Mouse (Mus musculus) liver, embryonic 14.5 days (tissue): ENCODE results near the gene Lrrc27. TPM values are rescaled to one million over a fixed set of nuclear protein-coding genes. Genes with fewer than 3 reads are reported as not detected.

ENCODE experiments used
- ATAC-seq: fragments of 200-750 bp; cut with Nextera tagmentation; 2 replicates; pipeline ENCODE4 v1.8.0; 2017; ENCODE audit warnings: moderate number of reproducible peaks, mild to moderate bottlenecking, moderate library complexity; ENCODE audit not compliant: insufficient read depth
- DNase-seq, 3 experiments: peaks; one replicate each; pipeline ENCODE4 v3.0.0-alpha.2; 2012 to 2013; ENCODE audit warnings: low read depth in 3 of 3, low spot score in 3 of 3
- H3K27ac ChIP-seq: fragments of 300-500 bp; sonication (generic); 2 replicates; pipeline ENCODE4 v1.5.1; 2014; ENCODE audit warnings: moderate library complexity, mild to moderate bottlenecking, control low read depth, inconsistent platforms
- H3K27me3 ChIP-seq: fragments of 300-500 bp; sonication (generic); 2 replicates; pipeline ENCODE4 v1.6.1; 2014; ENCODE audit warnings: mild to moderate bottlenecking, low read length, moderate library complexity; ENCODE audit not compliant: control insufficient read depth, insufficient read depth
- H3K36me3 ChIP-seq: fragments of 300-500 bp; sonication (generic); replicated peaks from 2 replicates; pipeline ENCODE4 v1.6.1; 2014; ENCODE audit warnings: low read depth; ENCODE audit not compliant: control insufficient read depth, insufficient read depth
- H3K4me1 ChIP-seq, 2 experiments: fragments of 200-500 bp in 1 of 2; fragments of 300-500 bp in 1 of 2; sonication (generic) in 1 of 2; replicated peaks; 2 replicates each; pipeline ENCODE4 v1.6.1; 2012 to 2014; ENCODE audit warnings: antibody characterized with exemption in 1 of 2, inconsistent platforms in 1 of 2, low read length in 1 of 2; ENCODE audit not compliant: control insufficient read depth in 2 of 2, insufficient read depth in 2 of 2
- H3K4me2 ChIP-seq: fragments of 300-500 bp; sonication (generic); 2 replicates; pipeline ENCODE4 v1.6.1; 2014; ENCODE audit warnings: low read depth, mild to moderate bottlenecking, control low read depth, moderate library complexity
- H3K4me3 ChIP-seq, 2 experiments: fragments of 200-500 bp in 1 of 2; fragments of 300-500 bp in 1 of 2; sonication (generic) in 1 of 2; 2 replicates each; pipeline ENCODE4 v1.5.1; 2012 to 2014; ENCODE audit warnings: low read depth in 2 of 2, low read length in 2 of 2, mild to moderate bottlenecking in 2 of 2, control low read depth in 1 of 2, inconsistent platforms in 1 of 2, moderate library complexity in 1 of 2; ENCODE audit not compliant: insufficient read depth in 1 of 2
- H3K9ac ChIP-seq: fragments of 300-500 bp; sonication (generic); replicated peaks from 2 replicates; pipeline ENCODE4 v1.6.1; 2014; ENCODE audit warnings: mild to moderate bottlenecking, control low read depth, moderate library complexity
- H3K9me3 ChIP-seq: fragments of 300-500 bp; sonication (generic); 2 replicates; pipeline ENCODE4 v1.6.1; 2016; ENCODE audit warnings: low read length, mixed read lengths; ENCODE audit not compliant: control insufficient read depth
- CTCF ChIP-seq: IDR thresholded peaks from 2 replicates; pipeline ENCODE4 v1.5.1; 2016; ENCODE audit warnings: antibody characterized with exemption, low read depth, control low read depth
- EP300 ChIP-seq: IDR thresholded peaks from 2 replicates; pipeline ENCODE4 v1.6.1; 2016; ENCODE audit warnings: antibody characterized with exemption, low read depth
- WGBS: fragments of 180-500 bp; shearing (Covaris S2); extraction: QIAGEN DNeasy Blood & Tissue Kit; methylation state at CpG from one replicate; pipeline ENCODE4 v1.1.7; 2014; ENCODE audit not compliant: insufficient replicate concordance; 5-methylcytosine and 5-hydroxymethylcytosine counted together
- polyA plus RNA-seq, 2 experiments: library from polyadenylated mRNA; depleted of rRNA in 1 of 2; stranded (reverse) in 1 of 2; unstranded in 1 of 2; fragments of >200 nt; fragmentation: Nextera tagmentation in 1 of 2; extraction: Ambion mirVana in 1 of 2; gene quantifications; 2 replicates each; pipeline versions ENCODE4 v1.2.1 to v1.2.3; 2012 to 2014

Lrrc27 gene
- polyA plus RNA-seq, 2 experiments: 0.27 to 0.52 TPM

DNA sequence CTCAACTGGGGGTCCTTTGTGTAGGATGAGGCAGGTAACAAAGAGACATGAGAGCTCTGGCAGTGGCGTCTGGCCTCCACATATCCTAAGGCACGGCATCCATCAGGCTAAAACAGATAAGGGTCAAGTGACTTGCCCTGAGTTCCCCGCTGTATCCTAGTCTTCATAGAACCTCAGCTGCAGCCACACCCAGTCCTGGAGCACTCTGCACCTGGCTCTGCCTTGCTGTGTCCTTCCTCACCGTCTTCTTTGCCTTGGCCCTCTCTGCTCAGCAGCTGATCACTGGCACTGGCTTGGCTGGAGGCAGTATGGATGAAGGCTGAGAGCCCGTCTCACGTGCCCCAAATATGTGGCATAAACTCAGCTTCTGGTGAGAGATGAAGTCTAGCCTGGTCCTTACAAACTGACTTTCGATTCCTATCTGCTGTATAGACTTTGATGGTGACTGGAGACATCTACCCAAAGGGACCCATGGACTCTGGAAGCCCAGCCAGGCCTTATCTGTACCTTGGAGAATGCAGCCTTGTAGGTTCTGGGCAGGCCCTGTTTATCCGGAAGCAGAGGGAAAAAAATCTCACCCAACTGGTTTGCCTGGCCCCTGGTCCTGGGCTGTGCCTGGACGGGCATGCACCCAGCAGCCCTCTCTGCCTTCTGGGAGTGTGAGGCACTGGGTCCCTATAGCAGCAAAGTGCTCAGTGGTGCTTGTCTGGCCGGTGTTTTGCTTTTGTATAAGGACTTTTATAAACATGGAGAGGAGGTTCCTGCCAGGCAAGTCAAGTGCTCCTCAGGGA is 45.2 kb downstream of the Lrrc27 start:
- H3K9me3 ChIP-seq: no peaks in the 10 kb centered on the region
- ATAC-seq (no peak), DNase-seq (no peak)
- no peak for TF ChIP-seq CTCF
- TF ChIP-seq EP300: no peak
- no peak overlapping the region for H3K9ac ChIP-seq
- WGBS: 54% methylated on average over 10 of the region's 10 CpGs
- H3K36me3 ChIP-seq: no peaks in the 10 kb centered on the region
- H3K4me2 ChIP-seq: no peak overlapping the region
- H3K4me3 ChIP-seq: no peak overlapping the region
- H3K27ac ChIP-seq: no peak overlapping the region
- H3K4me1 ChIP-seq: no peaks in the 10 kb centered on the region; a peak in 1 of 4 replicates
- H3K27me3 ChIP-seq: no peaks in the 10 kb centered on the region

DNA sequence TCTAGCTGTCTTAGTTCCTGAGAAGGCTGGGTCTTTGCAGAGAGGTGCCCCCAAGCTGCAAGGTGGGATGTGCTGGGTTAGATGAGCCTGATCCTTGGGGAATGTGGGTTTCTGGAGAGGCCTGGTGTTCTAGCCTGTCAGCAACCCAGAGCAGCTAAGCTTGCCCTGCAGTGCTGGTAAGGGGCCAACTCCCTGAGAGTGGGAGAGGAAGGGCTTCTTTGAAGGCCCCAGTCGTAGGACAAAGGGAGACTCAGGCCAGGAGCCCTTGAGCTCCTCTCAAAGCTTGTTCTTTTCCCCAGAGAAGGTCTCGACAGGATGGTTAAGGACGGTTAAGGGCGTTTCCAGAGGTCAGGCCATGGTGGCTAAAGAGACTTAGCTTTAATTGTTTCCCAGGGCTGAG is 51.5 kb downstream of the Lrrc27 start:
- ATAC-seq: no peak
- WGBS: 55% methylated on average over 4 of the region's 4 CpGs
- H3K27ac ChIP-seq: no peak overlapping the region

DNA sequence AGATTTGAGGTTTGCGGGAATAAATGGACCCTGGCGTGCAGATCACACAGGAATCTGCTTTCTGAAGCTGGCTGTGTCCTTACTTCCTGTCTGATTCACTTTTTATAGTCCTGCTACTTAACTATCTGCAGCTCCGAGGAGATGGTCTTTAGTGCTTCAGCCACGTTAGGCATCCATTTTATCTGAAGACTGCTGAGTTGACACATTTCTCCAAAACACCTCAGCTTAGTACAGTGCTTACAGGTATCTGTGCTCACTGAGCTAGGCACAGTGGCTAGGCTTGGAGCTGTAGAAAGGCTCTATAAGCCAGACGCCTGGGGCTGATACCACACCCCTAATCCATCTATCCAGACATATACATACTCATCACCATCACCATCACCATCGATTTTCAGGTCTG is 52.8 kb downstream of the Lrrc27 start:
- TF ChIP-seq CTCF (no peak), EP300 (no peak)
- H3K4me1 ChIP-seq: no peaks in the 10 kb centered on the region
- no peak overlapping the region for H3K4me2 ChIP-seq
- H3K27me3 ChIP-seq: no peaks in the 10 kb centered on the region
- no peak for ATAC-seq
- no peak overlapping the region for H3K4me3 ChIP-seq
- no peak overlapping the region for H3K27ac ChIP-seq
- WGBS: 58% methylated on average over 6 of the region's 6 CpGs
- DNase-seq: no peak
- no peaks in the 10 kb centered on the region for H3K9me3 ChIP-seq
- H3K36me3 ChIP-seq: no peaks in the 10 kb centered on the region
- no peak overlapping the region for H3K9ac ChIP-seq

More for the DNA sequence above, 51.5 kb downstream of the Lrrc27 start:
- Histone ChIP-seq H3K4me2 (no peak overlapping the region), H3K36me3 (no peaks in the 10 kb centered on the region), H3K27me3 (no peaks in the 10 kb centered on the region), H3K9me3 (no peaks in the 10 kb centered on the region), H3K9ac (no peak overlapping the region), H3K4me1 (no peaks in the 10 kb centered on the region), H3K4me3 (no peak overlapping the region)
- DNase-seq: no peak
- no peak for TF ChIP-seq CTCF
- TF ChIP-seq EP300: no peak

DNA sequence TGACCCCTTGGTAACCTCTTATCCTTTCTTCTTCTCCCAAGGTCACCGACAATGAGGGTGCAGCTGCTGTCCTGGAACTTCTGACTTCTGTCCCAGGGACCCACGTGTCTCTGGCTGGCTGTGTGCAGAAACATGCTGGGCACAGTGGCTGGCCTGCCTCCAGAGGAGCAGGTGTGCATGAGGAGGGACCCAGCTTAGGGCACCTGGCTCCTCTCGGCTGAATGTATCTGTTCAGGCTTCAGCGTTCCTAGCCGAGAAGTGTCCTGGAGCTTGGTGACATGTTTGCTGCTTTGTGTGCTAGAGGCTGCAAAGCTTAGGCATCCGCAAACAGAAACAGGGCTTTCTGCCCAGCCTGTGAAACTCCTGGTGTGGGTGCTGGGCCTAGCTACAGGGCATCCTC is 53.6 kb downstream of the Lrrc27 start:
- H3K4me1 ChIP-seq: no peaks in the 10 kb centered on the region
- no peak overlapping the region for H3K4me3 ChIP-seq
- H3K27ac ChIP-seq: no peak overlapping the region
- no peaks in the 10 kb centered on the region for H3K27me3 ChIP-seq
- H3K9ac ChIP-seq: no peak overlapping the region
- ATAC-seq: no peak
- no peak overlapping the region for H3K4me2 ChIP-seq
- H3K9me3 ChIP-seq: no peaks in the 10 kb centered on the region
- no peaks in the 10 kb centered on the region for H3K36me3 ChIP-seq
- no peak for TF ChIP-seq EP300
- no peak for TF ChIP-seq CTCF
- WGBS: 72% methylated on average over 6 of the region's 6 CpGs
- no peak for DNase-seq

DNA sequence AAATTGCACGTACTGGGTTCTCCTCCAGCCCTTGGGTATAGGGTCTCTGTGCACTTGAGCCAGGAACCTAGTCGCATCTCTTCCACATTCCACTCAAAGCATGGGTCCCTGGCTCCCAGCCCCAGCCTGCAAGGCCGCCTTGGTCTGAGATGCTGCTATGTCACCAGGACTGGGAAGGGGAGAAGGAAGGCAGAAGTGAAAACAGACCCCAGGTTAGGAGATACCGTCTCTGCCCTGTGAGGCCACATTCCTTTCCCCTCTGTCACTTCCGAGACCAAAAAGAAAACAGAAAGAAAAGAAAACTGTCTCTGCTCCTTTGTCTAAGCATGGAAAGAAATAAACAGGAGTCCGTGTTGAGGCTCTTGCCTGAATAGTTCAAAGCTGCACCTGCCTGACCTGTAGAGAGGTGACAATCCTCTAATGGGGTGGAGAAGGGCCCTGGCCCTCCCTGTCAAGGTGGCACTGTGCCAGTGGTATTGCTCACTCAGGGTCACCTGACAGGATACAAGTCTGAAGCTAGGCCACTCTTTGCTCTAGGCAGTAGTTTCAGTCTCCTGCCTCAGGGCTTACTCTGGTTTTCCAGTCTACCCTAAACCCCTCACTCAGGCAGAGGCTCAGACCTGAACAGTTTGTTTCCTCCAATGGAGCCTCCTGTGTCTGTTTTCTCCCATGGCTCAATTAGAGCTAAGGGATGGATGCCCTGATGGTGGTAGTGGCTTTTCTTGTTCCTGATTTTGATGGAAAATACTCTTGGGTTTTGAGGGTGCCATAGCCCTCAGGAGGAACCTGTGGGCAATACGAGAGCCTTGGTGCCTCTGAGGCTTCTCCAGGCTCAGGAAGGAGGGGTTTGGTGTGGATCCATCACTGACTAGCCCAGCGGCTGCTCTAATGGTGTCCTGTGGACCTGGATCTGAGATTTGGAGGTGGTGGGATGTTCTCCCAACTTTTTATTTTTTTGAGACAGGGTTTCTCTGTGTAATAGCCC is 54.4 kb downstream of the Lrrc27 start:
- Histone ChIP-seq H3K36me3 (no peaks in the 10 kb centered on the region), H3K9ac (no peak overlapping the region), H3K4me1 (peaks cover 0 to 3% of the 10 kb centered on the region in 2 experiments; a peak in 2 of 4 replicates), H3K27me3 (no peaks in the 10 kb centered on the region), H3K4me2 (no peak overlapping the region), H3K9me3 (no peaks in the 10 kb centered on the region), H3K27ac (no peak overlapping the region), H3K4me3 (no peak overlapping the region)
- DNase-seq: no peak
- ATAC-seq: no peak
- WGBS: 65% methylated on average over 8 of the region's 8 CpGs
- TF ChIP-seq EP300 (no peak), CTCF (no peak)
